Mouse (Mus musculus): ENCODE measurements around the gene Castor2.

Castor2 gene
- long read RNA-seq, experiment 1, partial matches to known transcripts: 0 of 2 reads
- long read RNA-seq, experiment 1, other reads (novel, unspliced or antisense): 2 of 2 reads
- long read RNA-seq, experiment 2, partial matches to known transcripts: 0 of 4 reads
- long read RNA-seq, experiment 2, other reads (novel, unspliced or antisense): 4 of 4 reads

GRCm38 (mm10) chr5:134099496-134100211 is at the start of gene Castor2:
Gene Castor2, plus strand, starts transcription at chr5:134099711.
- intact Hi-C loops (cut with DNase I): no loop called here

GRCm38 (mm10) chr5:134050711-134051110 is 48.8 kb upstream of the Castor2 start:
- intact Hi-C loops (cut with DNase I): no loop called here

DNA sequence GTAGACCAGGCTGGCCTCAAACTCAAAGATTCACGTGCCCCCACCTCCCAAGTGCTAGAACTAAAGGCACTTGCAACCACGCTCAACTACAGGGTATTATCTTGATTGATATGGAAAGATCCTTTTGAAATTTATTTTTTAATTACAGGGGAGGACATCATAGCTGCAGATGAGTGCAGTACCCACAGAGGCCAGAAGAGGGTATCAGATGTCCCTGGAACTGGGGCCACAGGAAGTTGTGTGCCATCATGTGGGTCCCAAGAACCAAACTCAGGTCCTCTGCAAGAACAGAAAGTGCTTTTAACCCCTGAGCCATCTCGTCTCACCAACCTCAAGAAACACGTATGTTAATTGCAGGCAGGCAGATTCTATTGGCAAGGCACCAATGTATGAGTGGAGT is 46.9 kb upstream of the Castor2 start:
- intact Hi-C loops (cut with DNase I): no loop called here

- intact Hi-C loops (cut with DNase I): no loop called here
Measured at GRCm38 (mm10) chr5:134054496-134054895, 45.0 kb upstream of the Castor2 start.

DNA sequence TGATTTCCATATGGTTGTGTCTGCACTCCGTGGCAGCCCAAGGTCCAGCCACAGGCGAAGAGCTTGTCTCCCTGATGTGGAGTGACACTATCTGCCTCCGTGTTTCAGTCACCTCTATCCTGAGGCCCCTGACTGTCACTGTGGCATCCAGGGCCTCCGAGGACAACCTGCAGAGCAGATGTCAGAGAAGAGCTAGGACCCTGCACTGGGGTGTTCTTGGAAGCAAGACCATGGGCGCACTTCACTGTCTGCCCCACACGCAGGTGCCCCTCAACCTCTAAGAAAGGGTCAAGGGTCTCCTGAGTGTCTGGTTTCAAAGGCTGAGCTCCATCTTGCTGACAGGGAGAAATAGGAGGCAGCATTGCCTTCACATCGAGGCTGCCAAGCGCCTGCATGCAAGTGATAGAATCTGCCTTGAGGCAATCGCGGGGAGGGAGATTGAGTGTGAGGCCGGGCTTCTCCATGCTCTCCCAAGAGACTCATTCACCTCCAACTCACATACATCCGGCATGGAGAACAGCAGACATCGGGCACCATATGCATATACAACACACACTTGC is 40.6 kb upstream of the Castor2 start:
- intact Hi-C loops (cut with DNase I): no loop called here

- intact Hi-C loops (cut with DNase I): no loop called here
Measured at GRCm38 (mm10) chr5:134063362-134064064, 36.0 kb upstream of the Castor2 start.

DNA sequence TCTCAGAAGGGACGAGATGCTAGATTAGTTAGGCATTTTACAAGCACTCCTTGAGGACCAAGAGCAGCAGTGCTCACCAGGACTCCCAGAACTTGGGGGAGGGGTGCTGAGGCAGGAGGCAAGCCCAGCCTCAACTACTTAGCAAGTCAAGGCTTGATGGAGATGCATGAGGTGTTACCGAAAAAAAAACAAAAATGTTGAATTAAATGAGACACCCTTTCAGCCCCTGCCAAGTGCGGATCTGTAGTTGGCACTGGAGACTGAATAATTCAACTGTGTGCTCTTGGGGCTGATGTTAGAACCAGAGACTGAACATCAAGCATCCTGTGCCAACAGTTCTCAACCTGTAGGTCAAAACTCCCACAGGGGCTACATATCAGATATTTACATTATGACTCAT is 33.2 kb upstream of the Castor2 start:
- intact Hi-C loops (cut with DNase I): no loop called here

DNA sequence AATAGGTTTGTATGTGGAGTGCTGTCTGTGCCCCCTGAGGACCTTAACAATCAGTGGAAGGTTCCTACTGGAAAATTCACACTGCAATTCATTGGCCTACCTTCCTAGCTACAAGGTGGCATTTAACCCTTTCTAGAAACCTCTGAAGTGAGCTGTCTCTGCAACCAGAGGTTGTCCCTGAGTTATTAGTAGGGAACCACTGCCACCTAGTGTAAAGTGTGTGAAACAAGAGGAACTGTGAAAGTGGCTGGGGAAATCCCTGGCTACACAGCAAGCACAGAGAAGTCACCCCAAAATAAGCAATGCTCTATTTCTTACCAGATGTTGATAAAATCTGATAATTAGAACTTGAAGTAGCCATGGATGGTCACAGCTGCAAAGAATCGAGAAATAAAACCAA is 31.6 kb upstream of the Castor2 start:
- intact Hi-C loops (cut with DNase I): no loop called here

GRCm38 (mm10) chr5:134073512-134074041 is 25.9 kb upstream of the Castor2 start:
- intact Hi-C loops (cut with DNase I): no loop called here

DNA sequence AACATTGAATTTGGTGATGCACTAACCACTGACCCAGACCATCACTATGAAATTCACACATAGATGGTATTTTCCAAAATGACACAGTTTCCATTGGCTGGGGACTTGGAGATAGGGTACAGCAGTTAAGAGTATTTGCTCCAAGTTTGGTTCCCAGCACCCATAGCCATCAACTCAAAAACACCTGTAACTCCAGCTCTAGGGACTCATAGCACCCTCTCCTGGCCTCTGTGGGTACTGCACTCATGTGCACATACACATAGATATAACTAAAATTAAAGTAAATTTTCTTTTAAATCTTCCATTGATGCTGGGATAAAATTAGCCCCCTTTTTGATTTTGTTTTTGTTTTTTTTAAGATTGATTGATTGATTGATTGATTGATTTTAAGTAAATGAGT is 25.1 kb upstream of the Castor2 start:
- intact Hi-C loops (cut with DNase I): no loop called here

DNA sequence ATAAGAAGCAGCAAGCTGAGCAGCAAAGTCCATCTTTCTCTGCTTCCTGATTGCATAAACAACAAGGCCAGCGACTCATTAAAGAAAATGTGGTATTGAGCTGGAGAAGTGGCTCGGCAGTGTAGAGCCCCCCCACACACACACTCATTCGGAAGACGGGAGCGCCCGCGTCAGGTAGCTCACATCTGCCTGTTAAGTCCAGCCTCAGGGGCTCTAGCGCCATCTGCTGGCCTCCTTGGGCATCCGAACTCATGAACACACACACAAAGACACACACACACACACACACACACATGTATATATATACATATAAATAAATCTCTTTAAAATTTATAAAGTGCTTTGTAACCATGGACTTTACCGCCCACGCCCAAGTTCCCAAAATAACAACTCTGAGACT is 23.3 kb upstream of the Castor2 start:
- intact Hi-C loops (cut with DNase I): no loop called here

DNA sequence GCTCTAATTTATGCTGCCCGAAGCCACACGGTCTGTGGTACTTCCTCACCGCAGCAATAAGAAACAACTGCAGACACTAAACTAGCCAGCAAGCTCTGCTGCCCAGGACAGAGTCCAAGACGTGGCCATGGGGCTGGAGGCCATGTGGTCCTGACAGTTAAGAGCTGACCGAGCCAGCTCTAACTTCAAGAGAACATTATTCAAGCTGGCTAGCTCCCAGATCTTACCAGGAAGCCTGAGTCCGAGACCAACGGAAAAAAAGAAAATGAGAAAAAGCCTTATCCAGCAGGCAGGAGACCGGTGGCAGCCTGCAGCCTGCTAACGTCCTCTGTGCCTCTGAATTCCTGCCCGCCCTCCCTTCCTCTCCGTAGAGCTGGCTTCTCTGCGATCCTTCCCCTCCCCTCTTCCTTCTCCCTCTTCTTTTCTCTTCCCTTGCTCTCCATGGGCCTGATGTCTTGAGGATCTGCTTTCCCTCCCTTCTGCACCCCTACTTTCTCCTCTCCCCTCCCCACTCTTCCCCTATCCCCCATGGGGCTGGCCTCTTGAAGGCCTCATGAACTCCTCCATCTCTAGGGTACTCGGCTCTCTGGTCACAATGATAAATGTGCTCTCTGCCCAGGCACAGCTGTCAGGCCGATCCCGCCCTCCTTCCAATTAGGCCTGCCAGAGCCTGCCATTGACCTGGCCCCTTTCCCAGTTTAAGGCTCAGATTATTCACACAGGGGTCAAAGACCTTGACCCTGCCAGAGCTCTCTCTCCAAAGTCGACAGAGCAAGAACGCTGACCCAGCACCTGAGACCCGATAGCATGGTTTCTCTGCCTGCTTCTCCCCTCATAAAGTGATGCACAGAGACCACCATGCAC is 18.6 kb upstream of the Castor2 start:
- intact Hi-C loops (cut with DNase I): no loop called here

GRCm38 (mm10) chr5:134085227-134085626 is 14.3 kb upstream of the Castor2 start:
- intact Hi-C loops (cut with DNase I): no loop called here

GRCm38 (mm10) chr5:134085887-134086639 is 13.4 kb upstream of the Castor2 start:
- intact Hi-C loops (cut with DNase I): no loop called here

- intact Hi-C loops (cut with DNase I): no loop called here
Measured at GRCm38 (mm10) chr5:134087211-134087610, 12.3 kb upstream of the Castor2 start.

DNA sequence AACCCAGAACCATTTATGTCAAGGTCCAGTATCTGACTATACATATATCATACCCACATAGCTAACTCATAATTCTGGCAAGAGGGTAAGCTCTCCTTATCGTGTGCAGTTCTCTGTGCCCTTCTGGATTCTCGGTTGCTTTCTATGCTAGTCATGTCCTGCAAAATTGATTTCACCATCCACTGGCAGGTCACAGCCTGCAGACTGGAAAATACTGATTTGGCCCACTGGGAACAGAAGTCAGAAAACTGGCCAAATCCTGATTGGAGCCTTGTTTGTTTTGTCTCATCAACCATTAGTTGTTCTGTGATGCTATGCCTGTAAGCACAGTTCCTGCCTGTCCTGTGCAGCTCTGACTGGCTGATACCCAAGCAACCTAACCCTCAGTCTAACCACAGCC is 3.7 kb upstream of the Castor2 start:
- intact Hi-C loops (cut with DNase I): no loop called here

DNA sequence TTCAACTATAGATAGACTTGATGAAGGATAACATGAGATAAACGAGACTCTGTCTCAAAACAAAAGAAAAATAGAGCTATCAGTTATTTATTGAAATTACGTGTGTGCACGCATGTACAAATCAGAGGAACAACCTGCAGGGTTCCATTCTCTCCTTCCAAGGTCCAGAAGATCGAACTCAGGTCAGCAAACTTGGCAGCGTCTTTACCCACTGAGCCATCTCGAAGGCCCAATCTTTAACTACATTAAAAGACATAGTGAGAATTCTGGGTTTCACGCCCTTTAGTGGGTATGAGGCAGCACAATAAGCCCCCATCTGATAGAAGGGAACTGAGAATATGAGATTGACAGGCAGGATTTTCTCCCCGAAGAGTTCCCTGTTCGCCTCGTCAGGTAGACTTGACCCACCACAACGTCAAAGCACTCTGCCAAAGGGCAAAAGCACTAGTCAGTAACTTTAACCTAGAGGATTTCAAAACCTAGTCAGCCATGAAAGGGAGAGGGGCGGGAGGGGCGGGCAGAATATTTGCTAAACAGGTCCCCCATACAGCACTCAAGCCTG is 1.1 kb upstream of the Castor2 start:
- intact Hi-C loops (cut with DNase I): no loop called here

GRCm38 (mm10) chr5:134098976-134099375 is 535 bp upstream of the Castor2 start:
- intact Hi-C loops (cut with DNase I): no loop called here

DNA sequence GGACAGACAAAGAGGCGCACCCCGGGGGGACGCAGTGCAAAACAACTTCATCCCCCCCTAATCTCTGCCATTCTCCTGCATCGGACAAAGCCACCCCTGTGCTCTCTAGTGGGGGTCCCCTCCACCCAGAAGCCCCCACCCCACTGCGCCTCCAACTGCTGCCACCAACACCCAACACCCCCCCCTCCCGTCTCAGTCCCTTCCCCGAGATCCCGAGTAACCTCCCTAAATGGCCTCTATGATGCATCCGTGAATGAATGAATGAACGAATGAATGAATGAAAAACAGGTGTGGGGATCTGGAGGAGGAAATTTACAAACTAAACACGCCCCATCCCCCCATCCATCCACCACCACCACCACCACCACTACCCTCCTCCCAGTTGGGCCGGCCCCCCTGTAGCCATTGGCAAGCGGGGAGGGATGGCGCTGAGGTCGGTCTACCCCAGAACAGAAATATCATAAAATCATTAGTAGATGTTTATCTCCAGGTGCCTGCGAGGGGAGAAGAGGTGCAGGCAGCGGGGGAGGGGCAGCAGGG is 791 bp downstream of the Castor2 start:
- intact Hi-C loops (cut with DNase I): no loop called here

DNA sequence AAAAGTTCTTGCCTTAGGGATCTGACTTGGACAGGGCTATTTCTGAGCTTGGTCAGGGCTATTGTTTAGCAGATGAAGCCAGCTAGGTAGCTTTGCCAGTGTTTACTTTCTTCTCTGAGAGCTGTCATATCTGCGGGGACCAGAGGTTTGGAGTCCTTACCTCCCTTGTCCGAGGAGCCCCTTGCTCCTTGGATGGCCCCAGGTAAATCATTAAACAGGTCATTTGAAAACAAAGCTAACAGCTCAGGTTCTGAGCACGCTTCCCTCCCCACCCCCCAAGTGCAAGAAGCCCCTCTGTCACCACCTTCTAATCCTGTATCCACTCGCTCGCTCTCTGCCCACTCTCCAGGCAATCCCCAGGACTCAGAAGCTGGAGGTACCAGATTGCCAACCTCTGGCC is 1.8 kb downstream of the Castor2 start:
- intact Hi-C loops (cut with DNase I): no loop called here

All from adrenal gland (tissue).